Mouse (Mus musculus) T-helper 1 cell (primary cell): ENCODE data around the gene Mib2.

Source experiments
- in situ Hi-C: fragments of 300-600 bp; cut with MboI, MseI; formaldehyde crosslinking; loops from one replicate; pipeline ENCODE4 v1.15.1; 2025; ENCODE audit warnings: high pct_unique_total_duplicates

Mib2 gene

DNA sequence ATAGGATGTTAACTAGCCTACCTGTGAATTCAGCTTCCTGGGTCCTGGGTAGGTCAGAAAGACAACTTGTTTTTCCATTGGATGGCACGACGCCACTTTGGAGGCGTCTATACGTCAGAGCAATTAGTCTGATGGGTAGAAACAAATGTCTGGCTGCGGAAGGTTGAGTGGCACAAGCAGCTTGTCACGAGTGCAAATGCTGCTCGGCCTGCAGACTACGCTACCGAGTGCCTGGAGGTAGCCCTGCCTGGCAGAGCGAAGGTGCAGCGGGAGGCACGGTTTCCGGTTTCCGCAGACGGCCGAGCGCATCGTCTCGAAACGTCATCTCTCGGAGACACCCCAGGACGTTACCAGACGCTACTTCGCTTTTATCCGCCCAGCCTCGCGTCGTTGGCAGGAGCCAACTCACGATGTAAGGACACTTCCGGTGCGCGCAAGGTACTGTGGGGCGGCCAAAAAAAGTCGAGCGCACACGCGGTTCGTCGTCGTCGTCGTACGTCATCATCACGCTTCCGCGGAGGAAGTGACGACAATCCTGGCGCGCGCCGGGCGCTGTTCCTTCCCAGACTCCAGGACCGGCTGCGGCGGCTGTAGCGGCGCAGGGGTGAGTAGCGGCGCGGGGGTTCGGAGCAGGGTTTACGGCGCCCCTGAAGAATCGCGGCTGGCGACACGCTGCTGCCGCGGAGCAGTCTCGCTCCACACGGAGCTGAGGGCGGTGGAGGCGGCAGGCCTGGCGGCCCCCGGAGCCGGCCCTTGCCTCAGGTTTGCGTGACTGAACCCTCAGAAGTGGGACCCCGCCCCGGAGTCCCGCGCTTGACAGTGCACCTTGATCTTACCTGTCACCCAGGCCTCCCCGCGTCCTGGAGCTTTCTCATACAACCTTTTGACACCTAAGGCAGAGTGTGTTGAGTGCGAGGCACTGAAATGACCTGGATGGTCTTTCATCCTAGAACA lies 44.4 kb downstream of the Mib2 start, which contains the start of gene Cdk11b:
Gene Cdk11b, plus strand, starts transcription at position 517 of the 954 bp plus-strand sequence.
- in situ Hi-C loops = no loop called here

DNA sequence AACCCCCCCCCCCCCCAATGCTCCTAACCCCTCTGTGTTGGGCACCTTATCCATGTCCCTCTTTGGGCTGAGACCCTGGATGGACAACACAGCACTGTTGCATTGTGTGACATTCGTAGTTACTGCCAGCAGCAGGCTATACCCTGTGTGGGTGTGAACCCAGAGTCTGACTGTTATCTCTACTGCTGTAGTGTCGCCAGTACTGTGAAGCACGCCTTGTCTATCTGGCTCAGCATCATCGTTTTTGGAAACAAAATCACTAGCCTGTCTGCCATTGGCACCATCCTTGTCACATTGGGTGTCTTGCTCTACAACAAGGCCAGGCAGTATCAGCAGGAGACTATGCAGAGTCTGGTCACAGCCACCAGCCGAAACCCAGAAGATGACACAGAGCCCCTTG lies 50.7 kb downstream of the Mib2 start:
- in situ Hi-C loops = no loop called here

DNA sequence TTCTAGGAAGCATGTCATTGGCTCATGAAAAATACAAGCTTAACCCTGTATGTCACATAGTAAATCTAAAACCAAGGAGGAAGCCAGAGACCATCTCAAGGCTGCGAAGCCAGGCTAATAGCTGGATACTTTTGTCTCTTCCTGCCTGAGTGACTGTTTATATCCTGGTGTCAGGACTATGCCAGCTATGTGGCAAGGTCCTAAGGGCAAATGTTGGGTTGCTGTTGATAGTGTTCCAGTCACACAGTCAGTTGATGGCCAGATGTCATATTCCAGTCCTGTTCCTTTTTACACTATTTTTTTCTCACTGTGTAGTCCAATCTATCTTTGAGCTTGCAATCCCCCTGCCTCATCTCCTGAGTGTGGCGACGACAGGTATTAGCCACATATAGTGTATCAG lies 55.7 kb downstream of the Mib2 start:
- in situ Hi-C loops = no loop called here

DNA sequence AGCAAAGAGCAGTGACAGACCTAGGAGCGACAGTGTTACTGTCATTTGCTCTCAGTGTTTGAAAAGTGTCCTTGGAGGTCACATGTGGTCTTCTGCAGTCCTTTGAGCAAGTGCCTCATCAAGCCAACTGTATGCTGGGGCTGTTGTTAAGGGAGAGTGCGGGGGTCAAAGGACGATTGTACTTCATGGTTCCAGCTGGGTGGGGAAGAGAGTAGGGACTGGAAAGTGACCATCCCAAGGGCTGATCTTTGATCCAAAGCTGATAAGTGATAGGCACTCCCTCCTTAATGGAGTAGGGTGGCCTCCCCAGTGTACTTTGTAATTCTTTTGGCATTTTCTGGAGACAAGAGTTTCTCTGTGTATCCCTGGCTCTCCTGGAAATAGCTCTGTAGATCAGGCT lies 57.1 kb downstream of the Mib2 start:
- in situ Hi-C loops = no loop called here

DNA sequence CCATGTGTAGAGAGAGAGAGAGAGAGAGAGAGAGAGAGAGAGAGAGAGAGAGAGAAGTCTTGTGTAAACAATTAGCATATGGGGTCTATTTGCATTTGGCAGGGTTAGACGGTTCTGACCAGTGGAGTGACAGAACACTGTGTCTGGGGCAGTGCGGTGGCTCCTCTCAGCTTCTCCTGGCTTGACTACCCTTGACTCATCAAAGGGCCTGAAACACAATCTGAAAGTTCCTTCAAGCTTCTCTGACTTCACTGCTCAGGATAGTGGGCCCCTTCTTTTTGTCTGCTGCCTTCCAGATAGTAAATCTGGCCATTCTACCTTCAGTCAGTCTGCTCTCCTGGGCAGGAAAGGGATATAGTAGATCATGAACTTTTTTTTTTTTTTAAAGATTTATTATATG lies 62.2 kb downstream of the Mib2 start:
- in situ Hi-C loops = loop anchor here (10.0 kb wide), 1 partner anchor 1452 kb away; no protein-coding TSS in a partner anchor

DNA sequence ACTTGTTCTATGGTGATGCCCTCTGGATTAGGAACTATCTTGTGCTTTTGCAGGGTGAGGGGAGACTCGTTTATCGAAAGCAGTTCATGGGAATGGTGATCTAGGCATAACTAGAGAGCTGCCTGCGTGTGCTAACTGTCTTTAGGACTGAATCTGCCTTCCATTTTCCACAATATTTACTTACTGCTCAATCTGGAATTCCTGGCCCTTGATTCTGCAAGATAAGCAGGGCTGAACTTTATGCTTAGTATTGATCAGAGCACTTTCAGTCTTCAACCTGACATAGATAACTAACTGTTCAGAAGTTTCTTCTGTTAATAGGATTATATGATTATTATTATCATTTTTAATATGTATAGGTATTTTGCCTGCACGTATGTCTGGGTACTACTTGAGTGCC lies 63.9 kb downstream of the Mib2 start:
- in situ Hi-C loops = loop anchor here (10.0 kb wide), 1 partner anchor 1450 kb away; no protein-coding TSS in a partner anchor
